Mouse (Mus musculus) myocyte (in vitro differentiated cells): ENCODE results near the gene Tex26.

Source experiments
- POLR2A ChIP-seq: IDR thresholded peaks from one replicate; pipeline ENCODE4 v1.6.1; 2011; ENCODE audit warnings: low read depth, mild to moderate bottlenecking, control low read depth, moderate library complexity; ENCODE audit not compliant: insufficient read length
- POLR2AphosphoS2 ChIP-seq: IDR thresholded peaks from one replicate; pipeline ENCODE4 v1.6.1; 2011; ENCODE audit warnings: low read depth, control low read depth; ENCODE audit not compliant: insufficient read length
- SRF ChIP-seq: IDR thresholded peaks from one replicate; pipeline ENCODE4 v1.6.1; 2011; ENCODE audit warnings: low read depth; ENCODE audit not compliant: control insufficient read depth, insufficient read length

DNA sequence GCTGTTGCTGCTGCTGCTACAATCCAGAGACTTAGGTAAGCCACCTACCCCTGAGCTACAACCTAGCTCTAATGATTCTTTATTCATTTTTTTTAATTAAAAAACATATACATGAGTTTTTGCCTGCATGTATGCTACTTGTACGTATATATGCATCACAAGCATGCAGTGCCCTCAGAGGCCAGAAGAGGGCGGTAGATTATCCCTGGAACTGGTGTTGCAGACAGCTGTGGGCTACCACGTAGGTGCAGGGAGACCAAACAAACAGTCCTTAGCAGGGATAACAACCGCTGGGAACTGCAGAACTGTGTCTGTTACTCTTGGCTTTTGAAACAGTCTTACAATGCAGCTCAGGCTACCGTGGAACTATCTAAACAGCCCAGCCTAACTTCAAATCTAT is 8.3 kb downstream of the Tex26 start:
- TF ChIP-seq POLR2A (no peak), POLR2AphosphoS2 (no peak), SRF (no peak)
